Mouse (Mus musculus): ENCODE measurements around the gene Trim27. TPM values are rescaled to one million over a fixed set of nuclear protein-coding genes. Genes with fewer than 3 reads are reported as not detected.

The Trim27 gene
- 44.4 and 70.6 TPM in 2 replicates for polyA plus RNA-seq (2012; rRNA removed)

DNA sequence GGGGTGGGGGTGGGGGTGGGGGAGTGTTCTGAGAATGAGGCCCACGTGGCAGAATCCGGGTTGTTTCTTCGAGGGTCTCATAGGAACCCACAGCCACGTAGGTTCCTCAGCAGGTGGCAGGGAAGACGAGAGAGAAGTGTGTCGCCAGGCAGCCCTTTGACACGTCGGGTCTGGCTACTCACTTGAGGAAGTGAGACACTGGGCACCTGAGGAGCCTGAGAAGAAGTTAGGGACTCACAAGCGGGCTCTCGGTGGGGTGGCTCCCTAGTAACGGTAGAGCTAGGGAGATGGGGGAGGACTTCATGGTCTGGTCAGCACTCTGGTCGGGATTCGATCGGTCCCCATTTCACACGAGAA lies at the start of gene Trim27:
TSS of gene Trim27 (plus strand) at position 79 of the 357 bp plus-strand sequence.

GRCm38 (mm10) chr13:21145767-21146166 lies 33.5 kb upstream of the Trim27 start, which contains the start of gene Olfr1368:
Olfr1368 (minus strand) TSS chr13:21145867.

Other genes with a start within 250 kb of the Trim27 start
- not detected in 2 replicates for gene Olfr1370, start 104.5 kb upstream of the Trim27 start, polyA plus RNA-seq (2012; rRNA removed)
- gene Olfr1369-ps1, start 68.0 kb upstream of the Trim27 start, polyA plus RNA-seq (2012; rRNA removed), result not detected in 2 replicates
- not detected in 2 replicates for gene Olfr263, start 49.8 kb upstream of the Trim27 start, polyA plus RNA-seq (2012; rRNA removed)
- gene Olfr1368, start 33.6 kb upstream of the Trim27 start, polyA plus RNA-seq (2012; rRNA removed), result not detected in 2 replicates
- gene Gpx5, start 113.3 kb downstream of the Trim27 start, polyA plus RNA-seq (2012; rRNA removed), result 3.3 TPM in 1 of 2 replicates, not detected in the other
- not detected in 2 replicates for gene Gpx6, start 132.7 kb downstream of the Trim27 start, polyA plus RNA-seq (2012; rRNA removed)
- gene Olfr1367, start 167.5 kb downstream of the Trim27 start, polyA plus RNA-seq (2012; rRNA removed), result not detected in 2 replicates
- gene Zscan12, start 183.4 kb downstream of the Trim27 start, polyA plus RNA-seq (2012; rRNA removed), result 0.09 and 0.19 TPM in 2 replicates
- gene Zkscan3, start 223.3 kb downstream of the Trim27 start, polyA plus RNA-seq (2012; rRNA removed), result 4.7 and 5.7 TPM in 2 replicates